Mouse (Mus musculus) liver, postnatal 0 days (tissue): ENCODE results near the gene Tmem107.

ENCODE experiments used
- CTCF ChIP-seq: sonication (generic); IDR thresholded peaks from 2 replicates; pipeline ENCODE4 v1.5.1; 2016; ENCODE audit warnings: antibody characterized with exemption, low read depth
- EP300 ChIP-seq: IDR thresholded peaks from 2 replicates; pipeline ENCODE4 v1.6.1; 2016; ENCODE audit warnings: antibody characterized with exemption, low read depth, mild to moderate bottlenecking

DNA sequence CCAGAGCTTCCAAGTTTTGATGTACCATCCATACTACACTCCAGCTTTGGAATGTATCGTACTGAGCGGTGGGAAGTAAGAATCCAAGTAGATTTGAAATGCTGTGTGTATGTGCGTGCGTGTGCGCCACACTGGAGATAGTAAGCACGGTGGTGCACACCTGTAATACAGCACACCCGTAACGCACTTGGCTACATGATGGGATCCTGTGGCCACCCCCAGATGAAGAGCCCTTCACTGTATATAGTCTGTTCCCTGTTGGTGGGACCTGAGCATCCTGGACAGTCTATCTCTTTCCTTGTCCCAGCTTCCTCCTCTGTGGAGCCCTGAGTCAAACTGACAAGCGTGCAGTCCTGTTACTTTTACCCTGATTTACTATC lies 24.2 kb upstream of the Tmem107 start:
- TF ChIP-seq EP300 (no peak), CTCF (no peak)
